Mouse (Mus musculus): ENCODE data around the gene Utp6. TPM values are rescaled to one million over a fixed set of nuclear protein-coding genes. Genes with fewer than 3 reads are reported as not detected.
"Not testable (repeated sequence)": the region's sequence is repeated elsewhere in the genome, so short reads cannot be mapped to it uniquely, and the experiment has no call there.

Utp6 gene
- 49.7 TPM for polyA plus RNA-seq (2021)

DNA sequence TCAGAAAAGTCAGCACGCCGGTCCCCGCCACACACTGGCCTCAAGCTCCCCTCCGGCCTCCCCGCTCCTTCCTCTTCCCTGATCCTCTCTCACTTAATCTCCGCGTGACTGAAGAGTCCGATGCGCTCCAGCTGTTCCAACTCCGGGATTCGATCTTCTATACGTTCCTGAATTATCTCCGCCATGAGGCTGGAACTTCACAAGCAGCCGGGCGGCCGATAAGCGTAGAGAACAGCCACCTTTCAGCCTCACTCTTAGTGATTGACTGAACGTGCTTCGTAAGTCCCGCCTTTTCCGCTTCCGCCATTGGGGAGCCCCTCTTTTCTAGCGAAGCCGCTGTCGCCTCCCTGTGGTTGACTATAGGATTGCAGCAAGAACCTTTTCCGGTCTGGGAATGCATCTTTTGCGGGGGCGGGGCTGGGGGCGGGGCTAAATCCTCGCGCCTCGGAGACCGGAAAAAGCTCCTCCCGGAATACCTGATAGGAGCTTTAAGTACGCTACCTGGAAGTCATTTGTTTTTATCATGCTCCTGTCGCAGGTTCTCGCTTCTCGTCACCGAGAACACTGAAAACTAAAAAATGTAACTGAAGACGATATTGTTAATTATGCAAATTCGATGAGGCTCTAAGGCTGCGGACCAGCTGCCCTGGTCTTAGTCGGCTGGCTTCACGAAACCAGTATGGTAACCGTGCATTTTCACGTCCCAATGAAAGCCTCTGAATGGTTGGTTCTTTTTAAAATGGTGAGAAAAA is at the start of gene Utp6:
TSS of gene Utp6 (minus strand) at position 266 of the 752 bp plus-strand sequence.
- peaks cover 8% of the 10 kb centered on the region for H3K27me3 ChIP-seq
- ATAC-seq (peak; percentile 89), DNase-seq (ENCODE audit: low read depth, low spot score) (peak; percentile 91)
- in situ Hi-C loops (cut with MboI; ENCODE audit: low pct_unique_long_range_greater_than_20kb): no loop called here
- ChIA-PET POLR2A (interaction anchor here (1.2 kb wide), 1 partner anchor 13 kb away, joined by 6 read pairs; no protein-coding TSS in a partner anchor), CTCF (interaction anchor here (1.0 to 1.3 kb wide), 3 partner anchors 17 to 43 kb away, joined by 3 to 4 read pairs (median 3); partner anchors contain the start of gene Suz12)
- TF ChIP-seq CTCF (IDR thresholded peaks at IDR 0.05): peak; percentile 83

DNA sequence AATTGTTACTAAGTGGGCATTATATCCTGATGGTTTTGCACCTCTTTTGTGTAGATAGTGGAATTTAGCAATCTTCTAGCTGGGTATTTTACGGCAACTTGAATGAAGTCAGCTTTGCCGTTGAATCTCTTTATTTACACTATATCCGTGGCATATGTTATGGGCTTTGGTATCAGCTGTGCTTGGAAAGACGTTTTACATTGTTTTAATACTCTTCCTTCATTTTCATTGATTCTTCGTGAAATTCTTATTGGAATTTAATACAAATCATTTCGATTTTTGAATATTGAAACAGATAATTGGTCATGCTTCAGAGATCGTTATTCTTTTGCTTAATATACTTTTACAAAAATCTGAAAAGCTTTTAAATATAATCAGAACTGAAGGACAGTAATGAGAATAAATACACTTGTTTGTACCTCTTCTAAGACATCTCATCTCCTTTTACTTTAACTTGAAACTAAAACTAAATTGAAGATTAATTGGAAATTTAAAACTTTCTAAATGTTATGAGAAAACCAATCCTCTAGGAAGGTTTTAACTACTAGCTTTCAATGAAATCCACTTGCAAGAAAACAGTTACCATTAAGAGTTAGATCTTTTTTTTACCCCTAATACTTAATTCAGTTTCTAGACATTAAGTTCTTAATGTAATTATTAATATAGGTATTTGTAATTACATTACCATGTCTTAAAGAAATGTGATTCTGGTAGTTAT is 32.2 kb upstream of the Utp6 start:
- CTCF ChIA-PET: no interaction called here
- no peak for ATAC-seq
- no peaks in the 10 kb centered on the region for H3K27me3 ChIP-seq
- no peak for TF ChIP-seq CTCF (IDR thresholded peaks at IDR 0.05)
- in situ Hi-C loops (cut with MboI; ENCODE audit: low pct_unique_long_range_greater_than_20kb): no loop called here
- POLR2A ChIA-PET: interaction anchor here (0.7 kb wide), 1 partner anchor 653 kb away, joined by 3 read pairs; no protein-coding TSS in a partner anchor
- no peak for DNase-seq (ENCODE audit: low read depth, low spot score)

GRCm38 (mm10) chr11:79993356-79994270 is 31.4 kb upstream of the Utp6 start:
- in situ Hi-C loops (cut with MboI; ENCODE audit: low pct_unique_long_range_greater_than_20kb): no loop called here
- DNase-seq (ENCODE audit: low read depth, low spot score) (no peak), ATAC-seq (peak; percentile 38)
- ChIA-PET POLR2A (interaction anchor here (0.7 kb wide), 2 partner anchors 221 to 652 kb away, joined by 3 to 5 read pairs; no protein-coding TSS in a partner anchor), CTCF (interaction anchor here (1.0 kb wide), 1 partner anchor 32 kb away, joined by 3 read pairs; the partner anchor contains the start of gene Utp6)
- no peaks in the 10 kb centered on the region for H3K27me3 ChIP-seq
- no peak for TF ChIP-seq CTCF (IDR thresholded peaks at IDR 0.05)

GRCm38 (mm10) chr11:79992592-79993355 is 30.6 kb upstream of the Utp6 start, which contains the start of gene Suz12:
TSS of gene Suz12 (plus strand) at chr11:79993106.
- peak; percentile 75 for DNase-seq (ENCODE audit: low read depth, low spot score)

DNA sequence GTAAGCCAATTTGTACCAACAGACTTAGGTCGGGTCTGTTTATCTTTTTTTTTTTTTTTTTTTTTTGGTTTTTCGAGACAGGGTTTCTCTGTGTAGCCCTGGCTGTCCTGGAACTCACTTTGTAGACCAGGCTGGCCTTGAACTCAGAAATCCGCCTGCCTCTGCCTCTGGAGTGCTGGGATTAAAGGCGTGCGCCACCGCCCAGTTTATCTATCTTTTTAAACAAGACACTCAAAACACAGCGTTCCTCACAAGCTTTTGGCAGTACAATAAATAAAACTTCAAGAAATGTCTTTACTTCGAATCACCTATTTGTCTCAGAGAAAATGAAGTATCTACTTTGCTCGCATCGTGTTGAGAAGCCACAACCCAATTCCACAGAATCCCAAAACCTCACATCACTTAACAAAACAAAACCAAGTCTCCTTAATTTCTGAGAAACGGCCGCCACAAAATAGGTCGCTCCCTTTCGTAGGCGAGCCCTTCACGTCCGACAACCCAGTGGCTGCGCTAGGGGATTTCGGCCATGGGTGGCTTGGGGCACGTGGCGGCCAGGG is 29.9 kb upstream of the Utp6 start:
- ATAC-seq (no peak), DNase-seq (ENCODE audit: low read depth, low spot score) (no peak)
- no peaks in the 10 kb centered on the region for H3K27me3 ChIP-seq
- TF ChIP-seq CTCF (IDR thresholded peaks at IDR 0.05): no peak
- in situ Hi-C loops (cut with MboI; ENCODE audit: low pct_unique_long_range_greater_than_20kb): no loop called here
- ChIA-PET POLR2A (interaction anchor here (0.6 kb wide), 1 partner anchor 1608 kb away, joined by 3 read pairs; no protein-coding TSS in a partner anchor), CTCF (interaction anchor here (1.2 kb wide), 1 partner anchor 14 kb away, joined by 3 read pairs; no protein-coding TSS in a partner anchor)

More at GRCm38 (mm10) chr11:79992592-79993355, 30.6 kb upstream of the Utp6 start, which contains the start of gene Suz12:
- ChIA-PET CTCF (interaction anchor here (1.0 kb wide), 1 partner anchor 31 kb away, joined by 3 read pairs; the partner anchor contains the start of gene Utp6), POLR2A (interaction anchor here (0.7 kb wide), 1 partner anchor 222 kb away, joined by 5 read pairs; no protein-coding TSS in a partner anchor)
- in situ Hi-C loops (cut with MboI; ENCODE audit: low pct_unique_long_range_greater_than_20kb): no loop called here
- H3K27me3 ChIP-seq: no peaks in the 10 kb centered on the region
- no peak for TF ChIP-seq CTCF (IDR thresholded peaks at IDR 0.05)
- peak; percentile 94 for ATAC-seq

DNA sequence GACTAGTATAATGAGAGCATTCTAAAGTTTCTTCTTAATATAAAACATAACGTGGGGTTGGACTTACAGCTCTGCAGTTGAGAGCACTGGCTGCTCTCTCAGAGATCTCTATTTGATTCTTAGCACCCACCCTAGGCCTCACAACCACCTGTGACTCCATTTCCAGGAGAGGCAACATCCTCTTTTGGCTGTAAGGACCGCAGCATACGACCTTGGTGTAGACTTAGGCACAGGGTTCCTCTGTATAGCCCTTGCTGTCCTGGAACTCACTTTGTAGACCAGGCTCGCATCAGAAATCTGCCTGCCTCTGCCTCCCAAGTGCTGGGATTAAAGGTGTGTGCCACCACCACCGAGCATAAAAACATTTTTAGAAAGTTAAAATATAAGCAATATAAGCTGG is 29.4 kb upstream of the Utp6 start:
- DNase-seq (ENCODE audit: low read depth, low spot score) (no peak), ATAC-seq (no peak)
- CTCF ChIA-PET: interaction anchor here (1.2 kb wide), 1 partner anchor 15 kb away, joined by 3 read pairs; no protein-coding TSS in a partner anchor
- no peak for TF ChIP-seq CTCF (IDR thresholded peaks at IDR 0.05)
- in situ Hi-C loops (cut with MboI; ENCODE audit: low pct_unique_long_range_greater_than_20kb): no loop called here
- POLR2A ChIA-PET: interaction anchor here (0.6 kb wide), 1 partner anchor 1608 kb away, joined by 3 read pairs; no protein-coding TSS in a partner anchor
- H3K27me3 ChIP-seq: no peaks in the 10 kb centered on the region

DNA sequence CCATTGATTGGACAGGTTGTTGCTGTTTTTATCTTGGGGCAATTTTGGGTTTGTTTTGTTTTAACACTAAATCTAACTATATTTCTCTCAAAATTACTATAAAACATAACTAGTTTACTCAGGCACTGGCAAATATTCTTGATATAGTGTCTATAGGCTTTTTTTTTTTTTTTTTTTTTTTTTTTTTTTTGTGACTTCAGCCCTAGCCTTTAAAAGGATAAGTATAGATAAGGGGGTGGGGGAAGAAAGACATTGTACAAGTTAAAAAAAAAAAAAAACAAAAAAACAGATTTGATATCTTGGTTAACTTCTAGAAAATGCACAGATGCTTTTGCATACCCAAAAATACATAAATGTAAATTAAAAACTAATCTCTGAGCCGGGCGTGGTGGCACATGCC is 27.9 kb upstream of the Utp6 start:
- CTCF ChIA-PET: interaction anchor here (1.4 kb wide), 1 partner anchor 8 kb away, joined by 5 read pairs; no protein-coding TSS in a partner anchor
- in situ Hi-C loops (cut with MboI; ENCODE audit: low pct_unique_long_range_greater_than_20kb): no loop called here

GRCm38 (mm10) chr11:79987896-79988295 is 25.7 kb upstream of the Utp6 start:
- ChIA-PET POLR2A (no interaction called here), CTCF (no interaction called here)
- no peak for DNase-seq (ENCODE audit: low read depth, low spot score)
- TF ChIP-seq CTCF (IDR thresholded peaks at IDR 0.05): no peak
- in situ Hi-C loops (cut with MboI; ENCODE audit: low pct_unique_long_range_greater_than_20kb): no loop called here
- ATAC-seq: no peak
- peaks cover 3% of the 10 kb centered on the region for H3K27me3 ChIP-seq

More for the DNA sequence above, 27.9 kb upstream of the Utp6 start:
- TF ChIP-seq CTCF (IDR thresholded peaks at IDR 0.05): no peak
- ATAC-seq (no peak), DNase-seq (ENCODE audit: low read depth, low spot score) (no peak)
- peaks cover 3% of the 10 kb centered on the region for H3K27me3 ChIP-seq
- POLR2A ChIA-PET: no interaction called here

DNA sequence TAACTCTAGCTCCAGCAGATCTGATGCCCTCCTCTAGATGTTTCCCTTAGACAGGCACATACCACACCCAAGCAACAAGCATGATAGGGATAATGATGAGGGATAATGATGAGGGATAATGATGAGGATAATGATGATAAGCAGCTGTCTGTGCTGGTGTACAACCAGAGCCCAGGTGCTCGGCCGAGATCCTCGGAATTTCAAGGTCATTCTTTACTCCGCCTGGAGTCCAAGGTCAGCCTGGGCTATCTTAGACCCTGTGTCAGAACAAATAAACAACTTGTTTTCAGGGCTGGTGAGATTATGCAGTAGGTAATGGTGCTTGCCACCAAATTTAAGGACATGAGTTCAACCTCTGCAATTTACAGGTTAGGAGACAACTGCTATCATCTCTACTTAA is 24.7 kb upstream of the Utp6 start:
- DNase-seq (ENCODE audit: low read depth, low spot score): no peak
- peaks cover 3% of the 10 kb centered on the region for H3K27me3 ChIP-seq
- TF ChIP-seq CTCF (IDR thresholded peaks at IDR 0.05): no peak
- no peak for ATAC-seq
- ChIA-PET POLR2A (no interaction called here), CTCF (no interaction called here)
- in situ Hi-C loops (cut with MboI; ENCODE audit: low pct_unique_long_range_greater_than_20kb): no loop called here

- POLR2A ChIA-PET: interaction anchor here (0.7 kb wide), 1 partner anchor 353 kb away, joined by 6 read pairs; no protein-coding TSS in a partner anchor
- ATAC-seq: not testable (repeated sequence)
Measured at GRCm38 (mm10) chr11:79977747-79978146, 15.6 kb upstream of the Utp6 start.

DNA sequence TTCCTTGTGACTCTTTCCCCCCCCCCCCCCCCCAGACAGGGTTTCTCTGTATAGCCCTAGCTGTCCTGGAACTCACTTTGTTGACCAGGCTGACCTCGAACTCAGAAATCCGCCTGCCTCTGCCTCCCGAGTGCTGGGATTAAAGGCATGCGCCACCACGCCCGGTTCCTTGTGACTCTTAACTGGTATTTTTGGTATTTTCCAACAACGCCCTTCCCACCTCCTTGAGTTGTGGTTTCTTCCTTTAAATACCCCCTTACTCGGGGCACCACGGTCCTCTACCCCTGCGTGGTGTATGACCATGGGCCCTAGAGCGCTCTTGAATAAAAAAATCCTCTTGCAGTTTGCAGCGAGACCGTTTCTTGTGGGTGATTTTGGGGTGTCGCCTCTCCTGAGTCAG is 14.9 kb upstream of the Utp6 start:
- CTCF ChIA-PET; DNase-seq (ENCODE audit: low read depth, low spot score); ATAC-seq; in situ Hi-C loops (cut with MboI; ENCODE audit: low pct_unique_long_range_greater_than_20kb); POLR2A ChIA-PET: not testable (repeated sequence)
- H3K27me3 ChIP-seq: peaks cover 29% of the 10 kb centered on the region

More at GRCm38 (mm10) chr11:79977747-79978146, 15.6 kb upstream of the Utp6 start:
- DNase-seq (ENCODE audit: low read depth, low spot score); in situ Hi-C loops (cut with MboI; ENCODE audit: low pct_unique_long_range_greater_than_20kb); CTCF ChIA-PET: not testable (repeated sequence)
- H3K27me3 ChIP-seq: peaks cover 27% of the 10 kb centered on the region

GRCm38 (mm10) chr11:79976645-79977044 is 14.5 kb upstream of the Utp6 start:
- CTCF ChIA-PET; DNase-seq (ENCODE audit: low read depth, low spot score); POLR2A ChIA-PET; ATAC-seq; in situ Hi-C loops (cut with MboI; ENCODE audit: low pct_unique_long_range_greater_than_20kb): not testable (repeated sequence)
- H3K27me3 ChIP-seq: peaks cover 29% of the 10 kb centered on the region

All from Patski (cell line).